Mouse (Mus musculus): ENCODE results near the gene 4930426L09Rik. TPM values are rescaled to one million over a fixed set of nuclear protein-coding genes. Genes with fewer than 3 reads are reported as not detected.

4930426L09Rik gene
- total RNA-seq (2021), result under 1 TPM; 0.14 to 0.31 TPM
- long read RNA-seq, experiment 1, partial matches to known transcripts, result 0 of 1 reads
- long read RNA-seq, experiment 1, other reads (novel, unspliced or antisense), result 0 of 1 reads
- long read RNA-seq, experiment 2, result 0 reads

DNA sequence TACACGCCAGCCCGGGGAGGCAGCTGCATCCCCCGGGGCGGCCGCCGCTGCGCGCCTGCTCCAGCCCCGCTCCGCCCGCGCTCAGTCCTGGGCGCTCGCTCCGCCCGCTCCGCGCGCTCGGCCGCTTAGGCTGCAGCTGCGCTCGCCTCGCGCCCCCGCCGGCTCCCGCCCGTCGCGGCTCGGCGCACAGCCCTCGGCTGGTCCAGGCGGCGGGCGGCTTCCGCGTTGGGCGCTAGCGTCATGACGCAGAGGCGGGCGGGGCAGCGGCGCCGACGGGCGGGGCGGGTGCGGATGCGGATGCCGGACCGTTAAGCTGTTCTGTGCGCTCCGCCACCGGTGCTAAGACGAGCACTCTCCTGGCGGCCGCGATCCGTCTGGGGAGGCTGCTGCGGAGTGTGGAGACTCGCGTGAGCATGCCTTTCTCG, at the start of gene 4930426L09Rik, which contains the start of gene Pip4k2a:
4930426L09Rik (plus strand) TSS at position 290 of the 425 bp plus-strand sequence.
Pip4k2a (minus strand) TSS at position 73 of the 425 bp plus-strand sequence.
- peak; percentile 95 for DNase-seq
- intact Hi-C loops (cut with DNase I; ENCODE audit: low total_unique reads), result loop anchor here (5.0 kb wide), 1 partner anchor 126 kb away; no protein-coding TSS in a partner anchor

DNA sequence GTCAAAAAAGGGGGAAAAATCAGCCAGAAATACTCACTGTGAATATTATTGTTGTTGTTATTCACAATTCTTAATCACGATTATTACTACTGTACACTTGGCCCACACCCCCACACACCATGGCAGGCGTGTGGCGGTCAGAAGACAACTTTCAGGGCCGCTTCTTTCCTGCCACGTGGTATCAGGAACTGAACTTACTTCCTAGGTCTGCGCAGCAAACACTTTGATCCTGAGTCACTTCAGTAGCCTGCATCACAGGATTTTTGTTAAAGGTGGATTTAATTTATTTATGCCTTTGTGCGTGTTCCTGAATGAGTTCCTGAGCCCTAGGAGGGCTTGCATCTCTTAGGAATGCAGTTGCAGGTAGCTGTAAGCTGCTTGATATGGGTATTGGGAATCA, 49.4 kb upstream of the 4930426L09Rik start:
- DNase-seq, result no peak
- intact Hi-C loops (cut with DNase I; ENCODE audit: low total_unique reads), result no loop called here

DNA sequence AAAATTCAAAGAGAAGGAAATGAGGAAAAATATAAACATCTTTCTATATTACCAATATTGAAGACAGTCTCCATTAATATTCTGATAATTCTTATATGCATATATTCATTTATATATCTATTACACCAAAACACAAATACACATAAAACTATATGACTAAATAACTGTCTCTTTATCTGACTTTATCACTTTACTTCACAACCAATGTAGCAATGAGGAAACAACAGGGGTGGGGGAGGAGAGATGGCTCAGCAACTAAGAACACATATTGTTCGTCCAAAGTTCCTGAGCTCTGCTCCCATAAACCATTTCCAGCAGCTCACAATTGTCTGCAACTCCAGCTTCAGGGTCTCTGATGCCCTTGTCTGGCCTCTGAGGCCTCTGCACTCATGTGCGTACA, 47.4 kb upstream of the 4930426L09Rik start:
- intact Hi-C loops (cut with DNase I; ENCODE audit: low total_unique reads), result no loop called here

DNA sequence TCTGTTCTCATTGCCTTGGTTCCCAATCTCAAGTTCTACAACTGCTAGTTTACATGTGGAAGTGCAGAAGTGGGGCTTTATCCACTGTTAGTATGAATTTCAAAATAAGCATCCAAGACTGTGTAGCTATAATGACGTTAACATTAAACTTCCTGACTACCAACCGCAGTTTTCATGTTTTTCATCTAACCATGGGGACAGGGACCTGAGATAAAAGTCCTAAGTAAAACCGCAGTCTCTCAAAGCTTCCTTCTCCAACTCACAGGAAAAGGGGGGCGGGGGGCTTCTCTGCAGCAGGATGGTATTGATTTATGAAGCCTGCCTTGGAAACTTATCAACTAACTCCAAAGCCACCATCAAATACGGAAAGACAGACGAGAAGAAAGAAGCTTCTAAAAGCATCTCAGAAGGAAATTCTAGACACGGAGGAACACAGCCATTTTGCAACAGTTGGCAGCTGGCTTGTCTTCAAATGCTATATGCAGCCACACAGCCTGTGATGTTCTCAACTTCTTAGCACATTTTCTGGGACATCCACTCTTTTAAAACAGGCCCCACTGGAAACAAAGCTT, 46.0 kb upstream of the 4930426L09Rik start:
- DNase-seq, result no peak
- intact Hi-C loops (cut with DNase I; ENCODE audit: low total_unique reads), result no loop called here

More for the DNA sequence above, 47.4 kb upstream of the 4930426L09Rik start:
- DNase-seq, result no peak

DNA sequence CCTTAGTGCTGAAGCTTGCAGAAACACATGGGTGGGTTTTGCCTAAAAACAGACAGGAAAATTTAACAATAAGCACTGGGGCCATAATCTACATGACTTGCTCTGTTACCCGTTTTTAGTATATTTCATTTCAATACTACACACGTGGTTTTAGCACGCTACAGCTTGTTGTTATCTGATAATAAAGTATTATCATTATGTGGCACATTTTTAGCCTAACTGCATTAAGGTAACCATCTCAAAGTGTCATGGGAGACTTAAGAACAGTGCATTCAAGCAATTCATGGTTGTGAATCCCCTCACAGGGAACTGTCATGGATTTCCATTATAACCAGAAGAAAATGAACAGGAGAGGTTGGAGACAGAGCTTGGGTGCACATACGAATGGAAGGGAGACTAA, 43.7 kb upstream of the 4930426L09Rik start:
- intact Hi-C loops (cut with DNase I; ENCODE audit: low total_unique reads), result no loop called here
- no peak for DNase-seq

DNA sequence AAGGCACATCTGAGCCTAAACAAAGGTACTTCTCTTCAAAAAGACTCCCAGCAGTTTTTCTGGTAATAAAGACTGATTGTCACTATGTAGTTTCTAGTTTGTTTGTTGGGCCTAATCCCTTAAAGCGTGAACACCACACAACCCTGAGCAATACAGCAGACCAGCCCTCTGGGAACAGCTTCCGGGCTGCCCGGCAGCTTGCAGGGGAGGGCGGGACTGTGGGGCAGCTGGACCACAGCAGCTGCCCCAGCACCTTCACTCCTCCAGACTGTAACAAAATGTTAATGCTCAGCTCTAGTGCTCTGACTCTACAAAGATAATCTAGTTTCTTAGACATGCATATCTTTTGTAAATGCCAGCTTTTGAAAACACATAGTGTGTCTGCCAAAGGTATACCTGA, 43.1 kb upstream of the 4930426L09Rik start:
- intact Hi-C loops (cut with DNase I; ENCODE audit: low total_unique reads), result no loop called here
- no peak for DNase-seq

DNA sequence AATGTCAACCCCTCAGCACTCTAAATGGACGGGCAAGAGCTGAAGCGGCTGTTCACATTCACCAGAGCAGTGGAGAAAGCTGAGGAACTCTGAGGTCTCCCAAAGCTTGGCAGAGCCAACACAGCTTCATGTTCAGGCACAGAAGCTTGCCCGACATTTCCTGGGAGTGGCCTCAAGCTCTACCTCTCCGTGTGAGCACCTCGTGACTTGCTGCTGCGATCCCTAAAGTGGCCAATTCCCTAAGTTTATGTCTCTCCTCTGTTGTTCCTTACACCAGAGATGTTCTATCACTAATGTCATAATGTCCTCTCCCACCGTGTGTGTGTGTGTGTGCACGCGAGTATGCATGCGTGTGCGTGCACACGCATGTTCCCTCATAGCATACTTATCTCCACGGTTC, 42.5 kb upstream of the 4930426L09Rik start:
- no peak for DNase-seq
- intact Hi-C loops (cut with DNase I; ENCODE audit: low total_unique reads), result no loop called here

DNA sequence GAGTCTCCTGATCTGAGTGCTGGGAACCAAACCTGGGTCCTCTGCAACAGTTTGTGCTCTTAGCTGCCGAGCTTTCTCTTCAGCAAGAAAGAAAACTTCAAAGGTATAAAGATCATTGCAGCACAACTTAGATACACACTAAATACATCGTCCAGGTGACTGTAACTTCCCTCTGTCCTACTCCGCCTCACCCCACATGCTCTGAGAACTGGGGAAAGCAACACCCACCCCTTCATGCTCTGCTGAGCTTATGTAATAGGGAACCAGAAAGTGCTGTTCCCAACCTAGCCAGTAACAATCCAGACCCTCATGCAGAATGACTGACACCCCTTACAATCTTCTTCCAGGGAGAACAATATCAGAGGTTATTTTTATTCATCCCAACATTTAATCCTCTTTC, 41.7 kb upstream of the 4930426L09Rik start:
- DNase-seq, result no peak
- intact Hi-C loops (cut with DNase I; ENCODE audit: low total_unique reads), result no loop called here

DNA sequence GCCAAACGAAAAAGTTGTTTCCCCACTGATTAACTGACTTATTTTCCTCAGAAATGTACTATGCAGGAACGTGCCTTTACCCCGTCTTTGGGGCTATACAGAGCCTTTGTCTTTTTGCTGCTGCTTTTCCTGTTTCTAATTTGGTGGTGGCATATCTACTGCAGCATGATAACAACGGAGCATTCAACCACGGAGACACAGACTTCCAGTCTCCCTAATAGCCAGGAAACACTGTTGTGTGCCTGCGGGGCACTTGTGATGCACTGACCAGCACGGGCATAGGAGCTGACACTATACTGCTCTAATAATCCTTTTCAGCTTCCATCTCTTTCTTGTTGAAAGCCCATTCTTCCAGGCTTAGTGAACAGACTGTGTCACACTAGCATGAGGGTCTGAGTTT, 41.2 kb upstream of the 4930426L09Rik start:
- intact Hi-C loops (cut with DNase I; ENCODE audit: low total_unique reads), result no loop called here
- no peak for DNase-seq

DNA sequence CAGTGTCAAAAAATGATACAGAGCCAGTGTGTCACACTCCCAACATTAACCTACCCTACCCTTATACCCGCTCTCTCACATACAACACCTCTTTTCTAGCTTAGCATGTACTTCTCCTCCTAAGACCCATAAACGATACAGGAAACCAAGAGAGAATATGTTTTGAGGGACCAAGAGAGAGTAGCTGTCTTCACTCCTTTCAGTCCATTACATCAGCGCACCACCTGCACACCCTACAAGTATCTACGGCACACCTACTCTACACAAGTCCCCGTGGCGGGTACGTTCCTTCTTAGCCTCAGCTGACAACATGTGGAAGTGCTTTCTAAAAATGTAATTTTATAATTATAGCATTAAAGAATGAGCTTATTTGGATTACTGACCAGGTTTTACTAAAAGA, 40.7 kb upstream of the 4930426L09Rik start:
- intact Hi-C loops (cut with DNase I; ENCODE audit: low total_unique reads), result no loop called here
- DNase-seq, result no peak

DNA sequence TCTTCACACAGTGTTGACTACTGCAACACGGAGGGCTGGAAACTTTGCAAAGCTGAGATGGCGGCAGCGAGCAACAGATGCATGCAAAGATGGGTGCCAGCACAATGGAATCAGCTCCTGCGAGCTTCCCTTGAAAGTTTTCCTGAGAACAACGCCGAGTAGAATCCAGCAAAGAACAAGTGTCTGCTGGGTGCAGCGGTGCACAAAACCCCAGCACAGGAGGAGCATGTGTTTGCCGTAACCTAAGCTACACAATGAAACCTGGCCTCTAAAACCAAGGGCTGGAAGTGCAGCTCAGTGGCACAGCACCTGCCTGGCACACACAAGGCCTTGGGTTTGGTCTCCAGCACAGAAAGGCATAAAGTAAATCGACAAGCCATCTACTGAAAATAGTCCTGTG, 40.1 kb upstream of the 4930426L09Rik start:
- intact Hi-C loops (cut with DNase I; ENCODE audit: low total_unique reads), result no loop called here
- DNase-seq, result no peak

DNA sequence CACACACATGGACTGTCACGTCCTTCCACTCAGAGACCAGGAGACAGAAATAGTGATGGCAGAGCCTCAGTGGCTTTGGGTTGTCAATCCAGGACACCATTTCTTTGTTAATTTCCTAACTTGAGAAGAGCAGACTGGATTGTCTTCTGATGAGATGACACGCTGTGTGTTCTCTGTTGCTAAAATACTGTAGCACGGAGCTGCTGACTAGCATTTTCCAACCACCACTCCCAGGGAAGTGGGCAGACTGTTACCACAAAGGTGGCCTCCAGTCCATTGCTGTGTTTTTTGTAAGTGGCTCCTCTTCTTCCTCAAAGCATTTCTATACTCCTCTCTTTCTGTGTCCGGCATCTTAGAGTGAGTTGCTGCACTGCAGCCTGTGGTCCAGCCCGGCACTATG, 39.6 kb upstream of the 4930426L09Rik start:
- DNase-seq, result no peak
- intact Hi-C loops (cut with DNase I; ENCODE audit: low total_unique reads), result no loop called here

DNA sequence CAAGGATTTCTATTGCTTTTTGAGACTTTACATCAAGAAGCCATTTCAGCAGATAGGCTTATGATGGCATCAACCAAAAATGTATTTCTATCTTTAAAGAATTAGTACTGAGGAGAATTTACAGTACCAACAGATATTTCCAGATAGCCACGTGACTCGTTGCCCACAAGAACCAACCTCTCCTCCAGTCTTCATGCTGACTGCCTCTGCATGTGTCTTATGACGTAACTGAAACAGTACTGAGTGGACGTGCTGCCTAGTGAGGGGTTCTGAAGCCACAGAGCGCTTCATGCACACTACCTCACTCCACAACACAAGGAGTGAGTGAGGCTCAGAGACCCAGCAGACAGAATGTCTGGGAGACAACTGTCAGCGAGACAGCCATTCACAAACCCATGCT, 39.1 kb upstream of the 4930426L09Rik start:
- intact Hi-C loops (cut with DNase I; ENCODE audit: low total_unique reads), result no loop called here

DNA sequence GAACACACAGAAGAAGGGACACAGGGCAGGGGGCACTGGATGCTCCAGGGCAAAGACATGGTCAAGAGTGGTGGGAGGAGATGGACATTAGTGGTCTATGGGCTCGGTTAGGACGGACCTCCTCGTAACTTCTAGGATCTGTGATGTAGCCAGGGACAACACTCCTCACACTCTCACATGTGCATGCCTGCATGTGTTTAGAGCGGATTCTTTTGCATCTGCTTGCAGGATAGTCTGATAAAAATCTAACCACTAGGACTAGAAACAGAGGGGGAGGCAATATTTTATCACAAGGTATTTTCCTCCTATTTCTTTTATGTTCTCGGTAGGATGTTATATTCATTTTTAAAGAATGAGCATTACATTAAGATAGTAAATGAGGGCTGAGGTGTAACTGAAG, 38.6 kb upstream of the 4930426L09Rik start:
- intact Hi-C loops (cut with DNase I; ENCODE audit: low total_unique reads), result no loop called here
- no peak for DNase-seq

More for the DNA sequence above, 39.1 kb upstream of the 4930426L09Rik start:
- no peak for DNase-seq

DNA sequence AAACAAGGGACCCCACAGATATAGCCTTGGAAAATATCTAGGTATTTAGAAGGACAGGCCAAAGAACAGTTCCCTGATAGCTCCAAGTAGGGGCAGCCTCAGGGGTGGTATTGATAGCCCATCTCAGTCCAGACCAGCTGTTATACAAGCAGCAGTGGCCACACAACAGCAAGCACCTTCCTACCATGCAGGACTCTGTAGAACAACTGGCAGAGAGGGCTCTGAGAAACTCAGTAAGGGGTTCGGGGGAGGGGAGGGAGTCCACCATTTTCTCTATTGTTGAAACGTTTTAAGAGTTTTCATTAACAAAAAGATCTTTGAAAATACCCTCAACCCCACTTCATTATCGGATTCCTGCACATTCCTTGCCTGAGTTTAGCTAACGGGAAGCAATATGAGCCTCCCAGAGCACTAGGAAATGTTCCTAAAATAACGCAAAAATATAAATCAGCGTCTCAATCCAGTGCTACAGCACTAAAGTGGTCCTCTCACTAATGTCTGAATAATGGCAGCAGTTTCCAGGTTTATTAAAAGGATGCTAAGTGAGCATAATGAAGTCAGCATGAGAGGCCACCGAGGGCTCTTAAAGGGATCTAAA, 37.7 kb upstream of the 4930426L09Rik start:
- DNase-seq, result no peak
- intact Hi-C loops (cut with DNase I; ENCODE audit: low total_unique reads), result no loop called here

DNA sequence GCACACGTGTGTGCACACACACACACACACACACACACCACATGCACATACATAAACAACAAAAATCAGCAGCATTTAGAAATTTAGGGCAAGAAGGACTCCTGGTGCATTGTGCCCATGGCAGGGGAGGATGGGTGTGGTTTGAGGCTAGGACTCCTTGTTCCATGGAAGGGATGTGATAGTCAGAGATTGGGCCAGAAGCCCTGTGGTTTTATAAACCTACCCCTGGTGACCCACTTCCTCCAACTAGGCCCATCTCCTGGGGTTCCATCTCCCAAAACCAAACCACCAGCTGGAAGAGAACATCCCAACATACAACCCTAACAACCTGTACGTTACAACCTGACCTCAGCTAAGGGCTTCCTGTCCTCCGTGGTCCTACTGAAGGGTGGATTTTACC, 35.6 kb upstream of the 4930426L09Rik start:
- intact Hi-C loops (cut with DNase I; ENCODE audit: low total_unique reads), result no loop called here
- no peak for DNase-seq

DNA sequence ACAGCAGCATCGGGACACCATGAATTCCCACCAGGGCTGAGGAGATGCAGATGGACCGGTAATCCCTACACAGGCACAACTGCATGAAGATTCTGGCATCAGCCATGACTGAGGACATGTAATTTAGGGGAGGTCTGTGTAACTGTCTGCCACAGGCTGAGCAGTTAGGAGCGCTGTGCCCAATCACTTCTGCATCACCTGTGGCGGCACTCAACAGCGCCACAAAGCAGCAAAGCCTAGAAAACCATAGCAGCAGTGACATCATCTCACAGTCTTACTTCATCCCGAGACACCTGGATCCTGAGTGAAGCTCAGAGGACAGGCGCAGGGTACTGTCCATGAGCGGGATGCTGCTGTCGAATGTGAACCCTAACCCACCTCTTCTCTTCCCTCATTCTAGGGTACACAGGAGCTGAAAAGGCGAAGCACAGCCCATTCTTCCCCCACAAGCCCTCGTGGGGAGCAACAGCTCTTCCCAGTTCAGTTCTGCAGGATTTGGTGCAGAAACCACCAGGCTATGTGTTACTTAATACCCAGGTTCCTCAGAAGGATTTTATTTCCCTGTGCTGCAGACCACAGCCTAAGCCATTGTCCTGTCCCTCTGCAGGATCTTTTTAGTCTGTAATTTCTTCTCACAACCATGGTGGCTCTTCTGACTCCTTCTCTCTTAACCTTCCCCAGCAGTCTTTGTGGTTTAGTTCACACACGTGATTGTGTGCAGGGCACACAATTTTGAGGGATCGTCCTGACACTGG, 34.7 kb upstream of the 4930426L09Rik start:
- no peak for DNase-seq
- intact Hi-C loops (cut with DNase I; ENCODE audit: low total_unique reads), result no loop called here

DNA sequence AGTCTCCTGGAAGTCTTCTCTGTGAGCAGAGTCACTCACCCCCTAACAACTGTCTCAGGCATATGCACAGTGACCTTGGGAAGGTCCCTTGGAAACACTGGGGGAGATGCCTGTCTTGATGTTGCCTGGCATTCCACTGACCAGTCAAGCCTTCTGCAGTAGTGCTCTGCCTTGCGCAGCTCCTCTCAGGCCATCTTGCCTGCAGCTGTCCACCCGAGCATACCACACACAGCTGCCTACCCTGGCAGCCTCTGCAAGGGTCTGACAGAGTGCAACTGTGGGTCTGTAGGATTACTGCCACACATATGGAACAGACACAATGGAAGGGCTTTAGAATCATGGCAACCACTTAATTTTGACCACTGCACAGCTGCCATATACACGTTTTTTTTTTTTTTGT, 33.0 kb upstream of the 4930426L09Rik start:
- no peak for DNase-seq
- intact Hi-C loops (cut with DNase I; ENCODE audit: low total_unique reads), result no loop called here

DNA sequence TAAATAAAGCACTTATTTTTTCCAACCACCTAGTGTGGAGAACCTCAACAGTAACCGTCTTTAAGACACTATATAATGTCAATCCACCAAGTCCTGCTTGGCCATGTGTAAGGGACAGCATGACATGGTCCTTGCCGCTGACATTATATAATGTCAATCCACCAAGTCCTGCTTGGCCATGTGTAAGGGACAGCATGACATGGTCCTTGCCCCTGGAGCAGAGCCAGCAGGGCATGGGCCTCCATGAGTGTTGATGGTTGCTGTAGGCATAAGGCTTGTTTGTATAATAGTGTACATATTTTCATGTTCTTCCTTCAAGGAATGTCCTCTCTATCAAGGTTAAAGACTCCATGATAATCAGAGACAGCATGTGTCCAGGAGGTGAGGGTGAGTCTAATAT, 32.2 kb upstream of the 4930426L09Rik start:
- intact Hi-C loops (cut with DNase I; ENCODE audit: low total_unique reads), result no loop called here
- no peak for DNase-seq

DNA sequence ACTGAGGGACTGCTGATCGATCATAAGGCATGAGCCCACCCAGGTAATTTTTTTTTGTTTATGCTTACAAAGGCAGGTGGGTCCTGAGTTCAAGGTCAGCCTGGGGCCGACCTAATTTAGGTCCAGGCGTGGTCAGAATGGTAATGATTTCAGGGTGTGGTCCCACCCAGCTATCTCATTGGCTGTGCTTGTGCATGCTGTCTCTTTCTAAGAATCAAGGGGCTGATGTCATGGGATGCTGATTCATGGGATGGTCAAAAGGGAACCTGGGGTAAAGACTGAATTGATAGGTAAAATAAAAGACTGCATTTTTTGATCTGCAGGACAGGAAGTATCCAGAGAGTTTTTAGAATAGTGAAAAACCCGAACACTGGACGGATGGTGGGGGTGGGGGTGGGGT, 31.6 kb upstream of the 4930426L09Rik start:
- DNase-seq, result no peak
- intact Hi-C loops (cut with DNase I; ENCODE audit: low total_unique reads), result no loop called here

All from gastrocnemius, postnatal 14 days (tissue).